Mouse (Mus musculus): Measurements from ENCODE around the gene Sec62. TPM values are rescaled to one million over a fixed set of nuclear protein-coding genes. Genes with fewer than 3 reads are reported as not detected.
A peak's percentile ranks its signal among the peaks of the same experiment; 100 is the strongest.

Gene Sec62
- total RNA-seq (2014; rRNA removed; ENCODE audit: low replicate concordance) = 17.7 and 27.7 TPM in 2 replicates
- polyA plus RNA-seq (2015; fragmentation: Nextera tagmentation; extraction: Ambion mirVana) = 76.0 and 79.1 TPM in 2 replicates

GRCm38 (mm10) chr3:30792737-30793402 lies at the start of gene Sec62:
Gene Sec62 (plus strand): TSS chr3:30792875.
- ATAC-seq (ENCODE audit: insufficient read depth, low read depth) = peak; percentile 97
- Histone ChIP-seq H3K27ac (ENCODE audit: low read depth) (peak within 1 kb of the TSS; percentile 92), H3K27me3 (ENCODE audit: control insufficient read depth, insufficient read depth, low read length) (no peaks in the 10 kb centered on the region), H3K4me1 (ENCODE audit: control insufficient read depth, insufficient read depth) (peaks cover 6% of the 10 kb centered on the region; the same call in 1 of the 2 replicates), H3K36me3 (replicated peaks; ENCODE audit: control insufficient read depth, insufficient read depth, low read length) (no peaks in the 10 kb centered on the region), H3K4me3 (ENCODE audit: low read depth, low read length) (peak within 1 kb of the TSS; percentile 98), H3K9me3 (replicated peaks; ENCODE audit: control insufficient read depth, low read length) (no peaks in the 10 kb centered on the region), H3K4me2 (ENCODE audit: low read depth, low read length) (peak within 1 kb of the TSS; percentile 93), H3K9ac (replicated peaks; ENCODE audit: low read depth, low read length) (peak within 1 kb of the TSS; percentile 100)
- peak; percentile 87 for DNase-seq (ENCODE audit: low spot score)
- under 1% methylated on average over 48 of the region's 62 CpGs for WGBS
- TF ChIP-seq CTCF (IDR thresholded peaks at IDR 0.05; ENCODE audit: low read depth) (no peak), EP300 (IDR thresholded peaks at IDR 0.05; ENCODE audit: low read depth) (peak; percentile 64; the same call in 1 of the 2 replicates)

DNA sequence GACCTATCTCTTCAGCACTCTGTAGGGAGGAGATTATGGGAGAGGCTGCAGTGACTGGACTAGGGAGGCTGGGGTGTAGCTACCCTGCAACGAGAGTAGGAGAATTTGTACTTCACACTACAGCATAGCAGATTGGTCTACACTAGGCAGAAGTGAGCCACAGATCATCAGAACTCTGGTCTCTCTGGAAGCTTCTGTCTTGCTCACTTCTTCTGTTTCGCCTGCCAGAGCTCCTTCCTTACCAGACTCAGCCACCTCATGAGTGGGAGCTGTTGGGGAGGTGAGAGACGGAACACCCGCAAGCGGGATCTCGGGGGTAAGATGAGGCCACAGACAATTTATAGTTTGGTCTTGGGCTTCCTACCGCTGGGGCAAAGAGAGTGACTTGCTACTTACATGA lies 49.8 kb upstream of the Sec62 start:
- H3K4me2 ChIP-seq (ENCODE audit: low read depth, low read length) = no peak overlapping the region
- no peak overlapping the region for H3K27ac ChIP-seq (ENCODE audit: low read depth)
- no peaks in the 10 kb centered on the region for H3K36me3 ChIP-seq (replicated peaks; ENCODE audit: control insufficient read depth, insufficient read depth, low read length)
- DNase-seq (ENCODE audit: low spot score) (no peak), ATAC-seq (ENCODE audit: insufficient read depth, low read depth) (no peak)
- no peaks in the 10 kb centered on the region for H3K9me3 ChIP-seq (replicated peaks; ENCODE audit: control insufficient read depth, low read length)
- no peak overlapping the region for H3K9ac ChIP-seq (replicated peaks; ENCODE audit: low read depth, low read length)
- no peak overlapping the region for H3K4me3 ChIP-seq (ENCODE audit: low read depth, low read length)
- H3K4me1 ChIP-seq (ENCODE audit: control insufficient read depth, insufficient read depth) = peaks cover 8% of the 10 kb centered on the region; the same call in 1 of the 2 replicates
- 84% methylated on average over 7 of the region's 7 CpGs for WGBS
- no peaks in the 10 kb centered on the region for H3K27me3 ChIP-seq (ENCODE audit: control insufficient read depth, insufficient read depth, low read length)
- no peak for TF ChIP-seq CTCF (IDR thresholded peaks at IDR 0.05; ENCODE audit: low read depth)
- TF ChIP-seq EP300 (IDR thresholded peaks at IDR 0.05; ENCODE audit: low read depth) = no peak

- no peak for DNase-seq (ENCODE audit: low spot score)
- 82% methylated on average over 7 of the region's 7 CpGs for WGBS
- no peak for ATAC-seq (ENCODE audit: insufficient read depth, low read depth)
Observed at GRCm38 (mm10) chr3:30746006-30746405, 46.7 kb upstream of the Sec62 start, which contains the start of gene Samd7. Gene Samd7 (plus strand): TSS chr3:30746293.

GRCm38 (mm10) chr3:30748316-30748715 lies 44.4 kb upstream of the Sec62 start:
- no peak overlapping the region for H3K9ac ChIP-seq (replicated peaks; ENCODE audit: low read depth, low read length)
- ATAC-seq (ENCODE audit: insufficient read depth, low read depth) (no peak), DNase-seq (ENCODE audit: low spot score) (no peak)
- 76% methylated on average over 9 of the region's 9 CpGs for WGBS
- TF ChIP-seq CTCF (IDR thresholded peaks at IDR 0.05; ENCODE audit: low read depth) = no peak
- TF ChIP-seq EP300 (IDR thresholded peaks at IDR 0.05; ENCODE audit: low read depth) = no peak
- no peak overlapping the region for H3K4me2 ChIP-seq (ENCODE audit: low read depth, low read length)
- H3K9me3 ChIP-seq (replicated peaks; ENCODE audit: control insufficient read depth, low read length) = no peaks in the 10 kb centered on the region
- H3K4me3 ChIP-seq (ENCODE audit: low read depth, low read length) = no peak overlapping the region
- H3K4me1 ChIP-seq (ENCODE audit: control insufficient read depth, insufficient read depth) = no peaks in the 10 kb centered on the region
- H3K27ac ChIP-seq (ENCODE audit: low read depth) = no peak overlapping the region
- H3K27me3 ChIP-seq (ENCODE audit: control insufficient read depth, insufficient read depth, low read length) = no peaks in the 10 kb centered on the region
- no peaks in the 10 kb centered on the region for H3K36me3 ChIP-seq (replicated peaks; ENCODE audit: control insufficient read depth, insufficient read depth, low read length)

More at GRCm38 (mm10) chr3:30746006-30746405, 46.7 kb upstream of the Sec62 start, which contains the start of gene Samd7:
- Histone ChIP-seq H3K36me3 (replicated peaks; ENCODE audit: control insufficient read depth, insufficient read depth, low read length) (no peaks in the 10 kb centered on the region), H3K27ac (ENCODE audit: low read depth) (no peak within 1 kb of the TSS), H3K9ac (replicated peaks; ENCODE audit: low read depth, low read length) (no peak within 1 kb of the TSS), H3K4me2 (ENCODE audit: low read depth, low read length) (no peak within 1 kb of the TSS), H3K9me3 (replicated peaks; ENCODE audit: control insufficient read depth, low read length) (no peaks in the 10 kb centered on the region), H3K27me3 (ENCODE audit: control insufficient read depth, insufficient read depth, low read length) (no peaks in the 10 kb centered on the region), H3K4me1 (ENCODE audit: control insufficient read depth, insufficient read depth) (peaks cover 6% of the 10 kb centered on the region; the same call in 1 of the 2 replicates), H3K4me3 (ENCODE audit: low read depth, low read length) (no peak within 1 kb of the TSS)
- TF ChIP-seq CTCF (IDR thresholded peaks at IDR 0.05; ENCODE audit: low read depth) = no peak
- TF ChIP-seq EP300 (IDR thresholded peaks at IDR 0.05; ENCODE audit: low read depth) = no peak

DNA sequence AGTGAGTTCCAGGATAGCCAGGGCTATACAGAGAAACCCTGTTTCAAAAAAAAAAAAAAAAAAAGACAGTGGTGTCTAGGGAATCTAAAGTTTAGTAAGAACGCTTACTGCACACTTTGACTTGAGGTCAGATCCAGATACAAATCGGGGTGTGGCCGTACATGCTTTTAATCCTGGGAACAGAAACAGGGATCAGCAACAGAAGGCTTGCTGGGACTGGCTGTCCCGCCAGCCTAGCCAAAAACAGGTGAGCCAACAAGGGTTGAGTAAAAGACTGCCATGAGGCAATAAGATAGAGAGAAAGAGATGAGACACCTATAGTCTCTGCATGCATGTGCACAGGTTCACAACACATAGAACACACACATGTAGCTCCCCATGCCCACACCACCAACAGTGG lies 38.0 kb upstream of the Sec62 start:
- no peak for ATAC-seq (ENCODE audit: insufficient read depth, low read depth)
- Histone ChIP-seq H3K27me3 (ENCODE audit: control insufficient read depth, insufficient read depth, low read length) (no peaks in the 10 kb centered on the region), H3K4me1 (ENCODE audit: control insufficient read depth, insufficient read depth) (no peaks in the 10 kb centered on the region), H3K36me3 (replicated peaks; ENCODE audit: control insufficient read depth, insufficient read depth, low read length) (no peaks in the 10 kb centered on the region), H3K4me2 (ENCODE audit: low read depth, low read length) (no peak overlapping the region), H3K9me3 (replicated peaks; ENCODE audit: control insufficient read depth, low read length) (no peaks in the 10 kb centered on the region), H3K9ac (replicated peaks; ENCODE audit: low read depth, low read length) (no peak overlapping the region), H3K27ac (ENCODE audit: low read depth) (no peak overlapping the region), H3K4me3 (ENCODE audit: low read depth, low read length) (no peak overlapping the region)
- TF ChIP-seq EP300 (IDR thresholded peaks at IDR 0.05; ENCODE audit: low read depth) (no peak), CTCF (IDR thresholded peaks at IDR 0.05; ENCODE audit: low read depth) (no peak)
- no peak for DNase-seq (ENCODE audit: low spot score)
- WGBS = 92% methylated on average over 4 of the region's 4 CpGs
